Mouse (Mus musculus): Measurements from ENCODE around the gene Nck2.

Nck2 gene

GRCm38 (mm10) chr1:43444531-43444930 lies at the start of gene Nck2:
Gene Nck2 (plus strand): TSS chr1:43444579.
- no peak for DNase-seq

- DNase-seq = no peak
These were observed 49.3 kb upstream of the Nck2 start for GRCm38 (mm10) chr1:43395040-43395439.

GRCm38 (mm10) chr1:43395799-43396198 lies 48.6 kb upstream of the Nck2 start:
- no peak for DNase-seq

GRCm38 (mm10) chr1:43396522-43396921 lies 47.9 kb upstream of the Nck2 start:
- DNase-seq = no peak

- no peak for DNase-seq
These were observed 47.3 kb upstream of the Nck2 start for GRCm38 (mm10) chr1:43397096-43397495.

GRCm38 (mm10) chr1:43398738-43399601 lies 45.4 kb upstream of the Nck2 start:
- no peak for DNase-seq

GRCm38 (mm10) chr1:43399602-43400216 lies 44.7 kb upstream of the Nck2 start:
- DNase-seq = no peak

GRCm38 (mm10) chr1:43400655-43401054 lies 43.7 kb upstream of the Nck2 start:
- no peak for DNase-seq

GRCm38 (mm10) chr1:43403341-43403740 lies 41.0 kb upstream of the Nck2 start:
- DNase-seq = no peak

- no peak for DNase-seq
These were observed 39.4 kb upstream of the Nck2 start for GRCm38 (mm10) chr1:43404693-43405678.

GRCm38 (mm10) chr1:43409019-43409418 lies 35.4 kb upstream of the Nck2 start:
- DNase-seq = no peak

GRCm38 (mm10) chr1:43412825-43413224 lies 31.6 kb upstream of the Nck2 start:
- DNase-seq = no peak

- DNase-seq = no peak
These were observed 31.1 kb upstream of the Nck2 start for GRCm38 (mm10) chr1:43413298-43413697.

- DNase-seq = no peak
These were observed 30.6 kb upstream of the Nck2 start for GRCm38 (mm10) chr1:43413749-43414148.

- no peak for DNase-seq
These were observed 30.2 kb upstream of the Nck2 start for GRCm38 (mm10) chr1:43414228-43414627.

- DNase-seq = no peak
These were observed 29.4 kb upstream of the Nck2 start for GRCm38 (mm10) chr1:43414971-43415370.

- DNase-seq = no peak
These were observed 21.2 kb upstream of the Nck2 start for GRCm38 (mm10) chr1:43422969-43423748.

GRCm38 (mm10) chr1:43426526-43426925 lies 17.9 kb upstream of the Nck2 start:
- DNase-seq = peak; percentile 48

- no peak for DNase-seq
These were observed 17.3 kb upstream of the Nck2 start for GRCm38 (mm10) chr1:43426993-43427535.

- no peak for DNase-seq
These were observed 14.2 kb upstream of the Nck2 start for GRCm38 (mm10) chr1:43429924-43430876.

GRCm38 (mm10) chr1:43433853-43434252 lies 10.5 kb upstream of the Nck2 start:
- no peak for DNase-seq
